Mouse (Mus musculus) NIH3T3 (cell line): ENCODE data around the gene Cnih3.
A peak's percentile ranks its signal among the peaks of the same experiment; 100 is the strongest.

Experiments used
- DNase-seq: peaks from one replicate; pipeline ENCODE4 v3.0.0-alpha.2; 2012; ENCODE audit warnings: low read depth

Gene Cnih3

GRCm38 (mm10) chr1:181456911-181457310, 104.5 kb downstream of the Cnih3 start:
- no peak for DNase-seq

- no peak for DNase-seq
Observed at GRCm38 (mm10) chr1:181459431-181460105, 107.1 kb downstream of the Cnih3 start.

GRCm38 (mm10) chr1:181460283-181460682, 107.9 kb downstream of the Cnih3 start:
- DNase-seq: no peak

- peak; percentile 31 for DNase-seq
Observed at GRCm38 (mm10) chr1:181461484-181461883, 109.1 kb downstream of the Cnih3 start.

GRCm38 (mm10) chr1:181462051-181462905, 109.8 kb downstream of the Cnih3 start:
- DNase-seq: no peak

- no peak for DNase-seq
Observed at GRCm38 (mm10) chr1:181462906-181463179, 110.4 kb downstream of the Cnih3 start.

GRCm38 (mm10) chr1:181465027-181465426, 112.6 kb downstream of the Cnih3 start:
- peak; percentile 41 for DNase-seq

- DNase-seq: no peak
Observed at GRCm38 (mm10) chr1:181466040-181466439, 113.6 kb downstream of the Cnih3 start.

GRCm38 (mm10) chr1:181466601-181467320, 114.3 kb downstream of the Cnih3 start:
- DNase-seq: no peak

- no peak for DNase-seq
Observed at GRCm38 (mm10) chr1:181467321-181467670, 114.9 kb downstream of the Cnih3 start.

- no peak for DNase-seq
Observed at GRCm38 (mm10) chr1:181469415-181469814, 117.0 kb downstream of the Cnih3 start.

- no peak for DNase-seq
Observed at GRCm38 (mm10) chr1:181476141-181476540, 123.7 kb downstream of the Cnih3 start.

GRCm38 (mm10) chr1:181476557-181476956, 124.1 kb downstream of the Cnih3 start:
- DNase-seq: no peak

- DNase-seq: no peak
Observed at GRCm38 (mm10) chr1:181484696-181485095, 132.3 kb downstream of the Cnih3 start.

GRCm38 (mm10) chr1:181503471-181503870, 151.0 kb downstream of the Cnih3 start:
- no peak for DNase-seq

GRCm38 (mm10) chr1:181505367-181505766, 152.9 kb downstream of the Cnih3 start:
- no peak for DNase-seq
